Mouse (Mus musculus): ENCODE data around the gene Eef2k.
"Not testable (repeated sequence)": the region's sequence is repeated elsewhere in the genome, so short reads cannot be mapped to it uniquely, and the experiment has no call there.

Gene Eef2k

GRCm38 (mm10) chr7:120880770-120881169 is 38.1 kb downstream of the Eef2k start:
- DNase-seq (ENCODE audit: low spot score in 2 of 2): no peak

DNA sequence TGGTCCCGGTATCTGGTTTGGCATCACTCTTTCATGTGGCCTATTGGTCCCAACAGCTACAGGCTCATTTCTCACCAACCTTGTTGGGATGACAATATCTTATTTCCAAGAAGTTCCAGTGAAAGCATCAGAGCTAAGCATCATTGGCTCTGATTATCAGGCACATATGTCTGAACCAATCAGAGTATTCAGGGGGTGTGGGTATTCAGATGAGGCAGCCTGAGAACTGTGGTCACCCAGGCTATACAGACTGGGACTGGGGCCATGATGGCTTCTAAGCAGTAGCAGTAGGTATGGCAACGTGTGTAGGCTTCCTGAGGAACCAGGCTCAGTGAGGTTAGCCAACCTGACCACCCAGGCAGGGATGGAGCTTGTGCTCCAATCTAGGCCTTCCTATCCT is 38.8 kb downstream of the Eef2k start:
- DNase-seq (ENCODE audit: low spot score in 2 of 2): no peak

DNA sequence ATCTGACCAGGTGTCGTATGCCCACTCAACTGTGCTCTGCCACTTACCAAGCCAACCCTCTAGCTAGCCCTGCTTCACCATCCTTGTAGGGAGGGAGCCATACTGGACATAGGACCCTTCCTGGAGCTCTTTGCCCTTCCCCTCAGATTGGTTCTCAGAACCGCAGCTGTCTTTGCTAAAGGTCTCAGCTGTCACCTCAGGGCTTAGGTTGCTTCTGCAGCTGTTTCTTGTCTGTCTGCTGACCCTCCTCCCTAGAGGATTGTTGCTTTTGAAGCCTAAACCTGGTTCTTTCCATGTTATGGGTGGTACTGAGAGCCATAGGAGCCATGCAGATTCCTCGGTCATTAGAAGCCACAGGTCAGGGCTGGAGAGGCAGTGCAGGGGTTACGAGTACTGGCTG is 40.0 kb downstream of the Eef2k start:
- DNase-seq (ENCODE audit: low spot score in 2 of 2): no peak

- no peak for DNase-seq (ENCODE audit: low spot score in 2 of 2)
Observed at GRCm38 (mm10) chr7:120883523-120884290, 41.1 kb downstream of the Eef2k start.

GRCm38 (mm10) chr7:120884746-120885145 is 42.1 kb downstream of the Eef2k start:
- no peak for DNase-seq (ENCODE audit: low spot score in 2 of 2)

DNA sequence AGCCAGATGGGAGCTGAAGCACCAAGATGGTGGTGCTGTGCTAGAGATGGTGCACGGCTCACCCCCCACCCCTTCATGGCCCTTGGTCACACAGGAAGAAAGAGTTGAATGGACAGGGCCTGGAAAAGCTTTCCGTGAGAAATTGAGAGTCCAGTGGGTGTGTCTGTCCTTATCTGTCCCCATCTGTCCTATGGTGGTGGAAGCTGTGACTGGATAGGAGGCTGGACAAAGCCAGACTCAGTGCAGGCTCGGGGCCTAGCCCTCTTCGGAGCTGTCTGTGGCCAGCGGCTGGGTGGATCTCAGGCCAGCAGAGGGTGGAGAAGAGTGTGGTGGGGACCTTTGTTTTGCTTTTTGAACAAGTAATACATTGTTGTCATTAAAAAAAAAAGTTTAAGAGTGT is 50.5 kb downstream of the Eef2k start:
- no peak for DNase-seq (ENCODE audit: low spot score in 2 of 2)

- DNase-seq (ENCODE audit: low spot score in 2 of 2): no peak
Observed at GRCm38 (mm10) chr7:120897054-120897453, 54.4 kb downstream of the Eef2k start.

GRCm38 (mm10) chr7:120897711-120898335 is 55.2 kb downstream of the Eef2k start:
- no peak for DNase-seq (ENCODE audit: low spot score in 2 of 2)

- DNase-seq (ENCODE audit: low spot score in 2 of 2): no peak
Observed at GRCm38 (mm10) chr7:120900191-120900590, 57.6 kb downstream of the Eef2k start.

DNA sequence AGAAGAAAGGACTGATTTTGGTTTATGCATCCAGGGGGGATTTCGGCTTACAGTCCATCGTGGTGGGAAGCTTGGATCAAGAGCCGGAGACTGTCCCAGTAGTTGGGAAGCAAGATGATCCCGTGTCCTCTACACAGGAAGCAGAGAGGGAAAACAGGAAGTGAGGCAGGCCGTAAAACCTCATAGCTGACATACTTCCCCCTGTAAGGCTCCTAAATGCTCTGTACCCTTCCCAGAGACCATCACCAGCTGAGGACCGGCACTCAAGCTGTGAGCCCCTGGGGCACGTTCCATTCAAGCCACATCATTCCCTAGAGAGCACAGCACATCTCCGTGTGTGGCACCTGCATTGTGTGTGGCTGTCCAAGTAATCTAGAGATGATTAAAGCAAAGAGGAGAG is 59.1 kb downstream of the Eef2k start:
- DNase-seq (ENCODE audit: low spot score in 2 of 2): no peak

- no peak for DNase-seq (ENCODE audit: low spot score in 2 of 2)
Observed at GRCm38 (mm10) chr7:120902931-120903330, 60.3 kb downstream of the Eef2k start.

GRCm38 (mm10) chr7:120910172-120910571 is 67.5 kb downstream of the Eef2k start:
- DNase-seq (ENCODE audit: low spot score in 2 of 2): not testable (repeated sequence)

GRCm38 (mm10) chr7:120911268-120911667 is 68.6 kb downstream of the Eef2k start:
- DNase-seq (ENCODE audit: low spot score in 2 of 2): not testable (repeated sequence)

GRCm38 (mm10) chr7:120913332-120913731 is 70.7 kb downstream of the Eef2k start:
- no peak for DNase-seq (ENCODE audit: low spot score in 2 of 2)

DNA sequence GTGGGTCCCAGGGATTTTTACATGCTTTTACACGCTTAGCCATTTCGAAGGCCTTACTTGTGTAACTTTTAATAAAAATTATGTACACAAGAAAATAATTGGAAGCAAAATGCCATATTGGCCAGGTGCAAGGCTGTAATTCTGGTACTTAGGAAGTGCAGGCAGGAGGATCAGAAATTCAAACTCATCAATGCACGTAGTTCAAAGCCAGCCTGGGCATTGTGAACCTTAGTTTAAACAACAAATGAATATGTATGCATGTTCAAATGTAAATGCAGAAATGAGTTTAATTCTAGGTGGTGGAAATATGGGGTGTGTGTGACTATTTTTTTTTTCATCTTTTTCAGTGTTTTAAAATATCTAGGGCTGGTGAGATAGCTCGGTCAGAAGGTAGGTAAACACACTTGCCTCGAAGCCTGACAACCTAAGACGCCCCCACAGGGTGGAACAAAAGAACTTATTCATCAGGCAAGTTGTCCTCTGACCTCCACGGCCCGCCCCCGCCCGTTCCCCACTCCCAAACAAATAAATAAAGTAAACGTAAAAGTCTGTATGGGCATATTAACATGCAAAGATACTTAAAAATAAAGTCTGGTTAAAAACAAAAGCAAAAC is 73.7 kb downstream of the Eef2k start:
- DNase-seq (ENCODE audit: low spot score in 2 of 2): no peak

DNA sequence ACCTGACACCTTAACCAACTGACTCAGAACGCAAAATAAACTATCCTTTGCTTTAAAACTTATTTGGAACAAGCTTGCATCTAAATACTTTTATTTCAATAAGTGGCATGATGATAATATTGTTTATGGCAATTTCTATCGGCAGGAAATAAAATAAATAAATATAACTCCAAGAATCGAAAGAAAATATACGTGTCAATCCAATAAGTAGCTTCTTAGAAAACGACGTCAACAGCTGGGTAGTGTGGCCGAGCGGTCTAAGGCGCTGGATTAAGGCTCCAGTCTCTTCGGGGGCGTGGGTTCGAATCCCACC is 74.6 kb downstream of the Eef2k start:
- no peak for DNase-seq (ENCODE audit: low spot score in 2 of 2)

- peak; percentile 100 for DNase-seq (ENCODE audit: low spot score in 2 of 2)
Observed at GRCm38 (mm10) chr7:120917592-120918461, 75.2 kb downstream of the Eef2k start, which contains the start of gene Polr3e. Gene Polr3e, plus strand, starts transcription at chr7:120917744.

GRCm38 (mm10) chr7:120918526-120918962 is 75.9 kb downstream of the Eef2k start:
- DNase-seq (ENCODE audit: low spot score in 2 of 2): peak; percentile 23 to 47

DNA sequence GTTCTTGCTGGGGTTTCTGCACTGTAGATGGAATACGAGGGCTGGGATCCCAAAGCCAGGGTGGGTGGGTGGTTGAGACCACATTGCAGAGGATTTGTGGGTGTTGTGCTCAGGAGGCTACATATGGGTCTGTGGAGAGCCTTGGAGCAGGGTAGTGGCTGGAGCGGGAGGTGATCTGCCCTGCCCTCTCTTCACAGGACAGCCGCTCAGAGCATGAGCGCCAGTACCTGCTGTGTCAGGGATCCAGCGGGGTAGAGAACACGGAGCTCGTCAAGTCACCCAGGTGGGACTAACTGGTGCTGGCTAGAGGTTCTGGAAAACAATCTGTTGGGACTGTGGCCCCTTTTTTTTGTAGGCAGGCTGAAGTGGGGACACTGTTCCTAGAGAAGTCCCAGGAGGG is 90.5 kb downstream of the Eef2k start:
- DNase-seq (ENCODE audit: low spot score in 2 of 2): no peak

- DNase-seq (ENCODE audit: low spot score in 2 of 2): no peak
Observed at GRCm38 (mm10) chr7:120933680-120934195, 91.1 kb downstream of the Eef2k start.

- peak; percentile 29 to 37 for DNase-seq (ENCODE audit: low spot score in 2 of 2)
Observed at GRCm38 (mm10) chr7:120934716-120935115, 92.1 kb downstream of the Eef2k start.

- no peak for DNase-seq (ENCODE audit: low spot score in 2 of 2)
Observed at GRCm38 (mm10) chr7:120936522-120936921, 93.9 kb downstream of the Eef2k start.
